Mouse (Mus musculus) liver, embryonic 11.5 days (tissue): ENCODE data around the gene Nrbp1. TPM values are rescaled to one million over a fixed set of nuclear protein-coding genes. Genes with fewer than 3 reads are reported as not detected.
A peak's percentile ranks its signal among the peaks of the same experiment; 100 is the strongest.

ENCODE experiments used
- ATAC-seq: fragments of 200-750 bp; cut with Nextera tagmentation; replicated peaks from 2 replicates; pipeline ENCODE4 v1.8.0; 2017; ENCODE audit warnings: moderate number of reproducible peaks, mild to moderate bottlenecking, moderate TSS enrichment, moderate library complexity; ENCODE audit not compliant: low FRiP score
- DNase-seq: peaks from one replicate; pipeline ENCODE4 v3.0.0-alpha.2; 2017; ENCODE audit warnings: low spot score
- H3K27ac ChIP-seq: fragments of 300-500 bp; sonication (generic); 2 replicates; pipeline ENCODE4 v1.5.1; 2014; ENCODE audit warnings: mild to moderate bottlenecking, low read depth, low read length, control low read depth
- H3K27me3 ChIP-seq: fragments of 300-500 bp; sonication (generic); replicated peaks from 2 replicates; pipeline ENCODE4 v1.6.1; 2014; ENCODE audit warnings: low read length, mixed read lengths; ENCODE audit not compliant: control insufficient read depth, insufficient read depth
- H3K36me3 ChIP-seq: fragments of 300-500 bp; sonication (generic); 2 replicates; pipeline ENCODE4 v1.6.1; 2014; ENCODE audit warnings: mild to moderate bottlenecking, low read length, moderate library complexity, mixed read lengths; ENCODE audit not compliant: control insufficient read depth, insufficient read depth
- H3K4me1 ChIP-seq: fragments of 300-500 bp; sonication (generic); replicated peaks from 2 replicates; pipeline ENCODE4 v1.6.1; 2014; ENCODE audit warnings: low read length, mixed read lengths; ENCODE audit not compliant: control insufficient read depth, insufficient read depth
- H3K4me2 ChIP-seq: fragments of 300-500 bp; sonication (generic); 2 replicates; pipeline ENCODE4 v1.6.1; 2014; ENCODE audit warnings: mild to moderate bottlenecking, control low read depth, moderate library complexity
- H3K4me3 ChIP-seq: fragments of 300-500 bp; sonication (generic); 2 replicates; pipeline ENCODE4 v1.5.1; 2014; ENCODE audit warnings: low read depth, low read length, control low read depth
- H3K9ac ChIP-seq: fragments of 300-500 bp; sonication (generic); 2 replicates; pipeline ENCODE4 v1.6.1; 2014; ENCODE audit warnings: low read depth, low read length, control low read depth
- H3K9me3 ChIP-seq: fragments of 300-500 bp; sonication (generic); 2 replicates; pipeline ENCODE4 v1.6.1; 2016; ENCODE audit warnings: low read length, inconsistent platforms, mixed read lengths; ENCODE audit not compliant: control insufficient read depth
- WGBS: fragments of 180-500 bp; shearing (Covaris S2); extraction: QIAGEN DNeasy Blood & Tissue Kit; methylation state at CpG from one replicate; pipeline ENCODE4 v1.1.7; 2014; 5-methylcytosine and 5-hydroxymethylcytosine counted together
- polyA plus RNA-seq: library from polyadenylated mRNA; unstranded; fragments of >200 nt; fragmentation: Nextera tagmentation; extraction: Ambion mirVana; gene quantifications from 2 replicates; pipeline ENCODE4 v1.2.1, GENCODE M21; 2014

Gene Nrbp1
- polyA plus RNA-seq, result 95.6 and 98.1 TPM in 2 replicates

- peak within 1 kb of the TSS; percentile 97 for H3K4me2 ChIP-seq
- ATAC-seq, result peak; percentile 98
- WGBS, result under 1% methylated on average over 100 of the region's 103 CpGs
These were observed at the start of gene Nrbp1, which contains the start of gene Gm9970 for GRCm38 (mm10) chr5:31240637-31241521. TSS of gene Nrbp1 (plus strand) at chr5:31240864. TSS of gene Gm9970 (minus strand) at chr5:31241232.

DNA sequence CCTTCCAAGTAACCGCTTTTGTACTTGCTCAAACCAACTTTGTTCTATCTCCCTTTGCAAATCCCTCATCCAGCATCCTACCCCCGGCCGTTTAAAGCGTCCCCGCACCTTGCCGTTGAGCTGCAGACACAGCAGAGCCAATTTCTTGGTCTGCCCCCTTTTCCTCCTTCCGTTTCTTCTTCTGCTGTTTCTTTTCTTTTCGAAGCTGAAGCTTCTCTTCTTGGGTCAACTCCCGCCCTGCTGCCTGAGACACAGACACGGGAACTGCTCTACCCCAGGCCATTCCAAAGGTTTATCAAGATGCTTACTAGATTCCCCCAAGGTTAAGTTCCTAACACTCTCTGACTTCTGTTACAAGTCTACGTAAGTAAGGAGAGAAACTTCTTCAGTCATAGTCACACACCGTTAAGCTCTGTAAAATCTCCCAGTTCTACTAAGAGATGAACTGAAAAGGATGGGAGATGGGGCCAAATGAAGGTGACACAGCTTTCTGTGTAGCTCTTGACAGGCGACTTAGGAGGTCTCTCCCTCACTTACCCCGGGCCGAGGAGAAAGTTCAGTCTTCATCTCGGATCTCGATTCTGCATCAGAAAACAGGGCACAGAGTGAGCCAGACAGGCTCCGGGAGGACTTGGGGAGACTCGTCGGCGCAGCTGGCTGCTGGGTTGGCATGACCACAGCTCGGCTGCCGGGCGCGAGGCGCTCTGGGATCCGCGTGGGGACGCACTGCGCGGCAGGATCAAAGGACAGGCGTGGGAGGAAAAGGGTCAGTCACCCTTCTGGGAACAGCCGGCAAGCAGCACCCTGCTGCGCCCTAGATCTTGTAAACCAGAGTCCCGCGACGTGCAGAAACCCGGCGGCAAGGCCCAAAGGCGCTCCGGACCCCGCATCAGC lies 48.4 kb upstream of the Nrbp1 start:
- Histone ChIP-seq H3K4me1 (peaks cover 13% of the 10 kb centered on the region), H3K27me3 (no peaks in the 10 kb centered on the region), H3K9me3 (no peaks in the 10 kb centered on the region), H3K9ac (peak overlapping the region; percentile 74), H3K27ac (peak overlapping the region; percentile 53), H3K36me3 (peaks cover 57% of the 10 kb centered on the region), H3K4me3 (peak overlapping the region; percentile 80), H3K4me2 (peak overlapping the region; percentile 73)
- DNase-seq, result no peak
- peak; percentile 58 for ATAC-seq
- 12% methylated on average over 42 of the region's 42 CpGs for WGBS

More at GRCm38 (mm10) chr5:31240637-31241521, at the start of gene Nrbp1, which contains the start of gene Gm9970:
- Histone ChIP-seq H3K27ac (peak within 1 kb of the TSS; percentile 94), H3K4me1 (peaks cover 10% of the 10 kb centered on the region), H3K9me3 (no peaks in the 10 kb centered on the region), H3K9ac (peak within 1 kb of the TSS; percentile 87), H3K4me3 (peak within 1 kb of the TSS; percentile 94), H3K36me3 (peaks cover 11% of the 10 kb centered on the region), H3K27me3 (no peaks in the 10 kb centered on the region)
- peak; percentile 91 for DNase-seq

GRCm38 (mm10) chr5:31192939-31193630 lies 47.6 kb upstream of the Nrbp1 start, which contains the start of the genes Snx17 and Eif2b4:
TSS of gene Snx17 (plus strand) at chr5:31193227.
TSS of gene Eif2b4 (minus strand) at chr5:31193430.
- H3K36me3 ChIP-seq, result peaks cover 56% of the 10 kb centered on the region
- DNase-seq (peak; percentile 99), ATAC-seq (peak; percentile 94)
- H3K4me2 ChIP-seq, result peak within 1 kb of the TSS; percentile 87
- H3K27ac ChIP-seq, result peak within 1 kb of the TSS; percentile 65
- under 1% methylated on average over 48 of the region's 48 CpGs for WGBS
- H3K4me3 ChIP-seq, result peak within 1 kb of the TSS; percentile 80
- H3K9ac ChIP-seq, result peak within 1 kb of the TSS; percentile 85
- no peaks in the 10 kb centered on the region for H3K9me3 ChIP-seq
- no peaks in the 10 kb centered on the region for H3K27me3 ChIP-seq
- H3K4me1 ChIP-seq, result peaks cover 13% of the 10 kb centered on the region

GRCm38 (mm10) chr5:31193631-31194281 lies 46.9 kb upstream of the Nrbp1 start:
- 8% methylated on average over 25 of the region's 25 CpGs for WGBS
- peaks cover 13% of the 10 kb centered on the region for H3K4me1 ChIP-seq
- peak overlapping the region; percentile 87 for H3K4me2 ChIP-seq
- DNase-seq (no peak), ATAC-seq (no peak)
- peak overlapping the region; percentile 80 for H3K4me3 ChIP-seq
- peaks cover 55% of the 10 kb centered on the region for H3K36me3 ChIP-seq
- H3K9ac ChIP-seq, result peak overlapping the region; percentile 85
- H3K9me3 ChIP-seq, result no peaks in the 10 kb centered on the region
- peak overlapping the region; percentile 65 for H3K27ac ChIP-seq
- H3K27me3 ChIP-seq, result no peaks in the 10 kb centered on the region

DNA sequence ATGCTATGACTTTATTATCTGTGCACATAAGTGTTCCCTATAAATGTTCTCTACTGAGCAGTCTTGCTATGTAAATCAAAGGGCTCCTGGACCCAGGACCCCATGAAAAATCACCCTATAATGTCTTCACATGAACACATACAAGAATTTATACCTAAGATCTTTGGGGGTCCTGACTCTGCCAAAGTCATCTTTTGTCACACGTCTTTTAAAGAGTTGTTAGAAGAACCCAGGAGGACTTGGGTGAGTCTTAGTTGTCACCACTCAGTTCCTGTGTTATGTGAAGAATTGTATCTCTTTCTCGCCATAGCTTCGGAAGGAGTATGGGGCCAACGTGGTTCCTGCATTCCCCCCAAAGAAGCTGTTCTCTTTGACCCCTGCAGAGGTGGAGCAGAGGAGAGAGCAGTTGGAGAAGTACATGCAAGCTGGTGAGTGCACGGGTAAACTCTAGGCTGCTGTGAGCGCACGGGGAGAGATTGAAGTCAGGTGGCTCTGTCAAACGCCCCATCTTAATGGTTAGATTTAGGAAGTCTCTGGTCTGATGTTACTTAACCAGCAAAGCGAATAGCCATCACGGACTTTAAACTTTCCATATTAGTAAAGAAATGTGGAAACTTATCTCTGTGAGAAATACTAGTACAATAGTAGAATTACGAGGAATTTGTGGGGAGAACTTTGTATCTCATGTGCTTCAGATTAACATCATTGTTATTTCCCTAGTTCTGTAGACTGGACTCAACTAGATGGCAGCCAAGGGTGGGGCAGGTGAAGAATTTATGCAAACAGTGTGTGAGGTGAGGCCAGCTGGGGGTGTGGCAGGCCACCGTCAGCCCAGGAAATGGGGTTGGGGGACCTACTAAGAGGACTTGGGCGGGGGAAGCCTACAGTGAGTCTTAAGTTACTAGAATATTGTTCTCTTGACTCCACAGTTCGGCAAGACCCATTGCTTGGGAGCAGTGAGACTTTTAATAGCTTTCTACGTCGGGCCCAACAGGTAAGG lies 45.9 kb upstream of the Nrbp1 start:
- 91% methylated on average over 16 of the region's 16 CpGs for WGBS
- no peak overlapping the region for H3K27ac ChIP-seq
- peak overlapping the region; percentile 2; the same call in 1 of the 2 replicates for H3K9ac ChIP-seq

GRCm38 (mm10) chr5:31195671-31196070 lies 45.0 kb upstream of the Nrbp1 start:
- ATAC-seq, result no peak
- no peaks in the 10 kb centered on the region for H3K27me3 ChIP-seq
- H3K27ac ChIP-seq, result no peak overlapping the region
- H3K9ac ChIP-seq, result no peak overlapping the region
- peaks cover 59% of the 10 kb centered on the region for H3K36me3 ChIP-seq
- H3K9me3 ChIP-seq, result peaks cover 5% of the 10 kb centered on the region
- no peak overlapping the region for H3K4me2 ChIP-seq
- WGBS, result 93% methylated on average over 4 of the region's 4 CpGs
- H3K4me3 ChIP-seq, result no peak overlapping the region
- DNase-seq, result no peak
- H3K4me1 ChIP-seq, result peaks cover 18% of the 10 kb centered on the region

More for the DNA sequence above, 45.9 kb upstream of the Nrbp1 start:
- peaks cover 13% of the 10 kb centered on the region for H3K4me1 ChIP-seq
- peak overlapping the region; percentile 80 for H3K4me3 ChIP-seq
- no peaks in the 10 kb centered on the region for H3K9me3 ChIP-seq
- peak overlapping the region; percentile 87 for H3K4me2 ChIP-seq
- no peaks in the 10 kb centered on the region for H3K27me3 ChIP-seq
- DNase-seq, result no peak
- ATAC-seq, result no peak
- H3K36me3 ChIP-seq, result peaks cover 59% of the 10 kb centered on the region

DNA sequence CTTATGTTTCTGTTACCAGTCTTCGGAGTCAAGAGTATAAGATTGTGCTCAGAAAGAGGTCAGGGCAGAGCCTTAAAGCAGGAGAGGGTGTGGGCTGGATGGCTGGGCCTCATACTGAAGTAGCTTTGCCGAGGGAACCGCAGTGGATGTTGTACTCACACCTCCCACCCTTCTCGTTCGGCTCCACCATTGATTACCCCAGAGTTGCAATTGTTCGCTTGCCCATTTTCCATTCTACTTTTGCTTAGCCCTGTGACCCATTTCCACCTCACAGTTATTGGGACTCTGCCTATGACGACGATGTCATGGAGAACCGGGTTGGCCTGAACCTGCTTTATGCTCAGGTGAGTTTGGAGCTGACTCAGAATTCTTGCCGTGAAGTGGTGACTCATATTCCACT lies 44.5 kb upstream of the Nrbp1 start:
- peaks cover 5% of the 10 kb centered on the region for H3K9me3 ChIP-seq
- WGBS, result 90% methylated on average over 10 of the region's 10 CpGs
- peaks cover 54% of the 10 kb centered on the region for H3K36me3 ChIP-seq
- no peak overlapping the region for H3K27ac ChIP-seq
- H3K4me1 ChIP-seq, result peaks cover 22% of the 10 kb centered on the region
- H3K4me3 ChIP-seq, result no peak overlapping the region
- H3K9ac ChIP-seq, result no peak overlapping the region
- DNase-seq, result no peak
- no peaks in the 10 kb centered on the region for H3K27me3 ChIP-seq
- H3K4me2 ChIP-seq, result no peak overlapping the region
- no peak for ATAC-seq
